Mouse (Mus musculus): ENCODE data around the gene Cacna1d.

DNA sequence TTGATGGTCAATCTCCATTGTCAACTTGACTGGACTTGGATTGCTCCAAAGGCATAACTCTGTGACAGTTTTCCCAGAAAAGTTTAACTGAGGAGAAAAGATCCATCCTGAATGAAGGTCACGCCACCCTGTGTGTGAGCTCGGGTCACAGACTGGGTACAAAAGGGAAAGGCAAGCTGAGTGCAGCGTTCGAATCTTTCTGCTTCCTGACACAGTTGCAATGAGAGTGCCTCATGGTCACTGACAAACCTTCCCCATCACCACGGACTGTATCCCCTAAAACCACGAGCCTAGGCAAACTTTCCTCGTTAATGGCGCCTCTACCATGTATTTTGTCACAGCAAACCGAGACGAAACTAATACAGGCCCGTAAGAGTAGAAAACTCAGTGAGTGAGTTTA lies 325.2 kb downstream of the Cacna1d start:
- TF ChIP-seq EP300 (optimal IDR thresholded peaks at IDR 0.05) (no peak), CTCF (IDR thresholded peaks at IDR 0.05; ENCODE audit: low read depth) (no peak)

Data from stomach, postnatal 0 days (tissue).